Mouse (Mus musculus) stomach, embryonic 14.5 days (tissue): ENCODE measurements around the gene Cbx3. TPM values are rescaled to one million over a fixed set of nuclear protein-coding genes. Genes with fewer than 3 reads are reported as not detected.

Experiments
- ATAC-seq: fragments of 200-750 bp; cut with Nextera tagmentation; 2 replicates; pipeline ENCODE4 v1.8.0; 2017; ENCODE audit warnings: low read depth, moderate TSS enrichment; ENCODE audit not compliant: insufficient number of reproducible peaks, insufficient read depth, low FRiP score
- H3K27ac ChIP-seq: fragments of 300-500 bp; sonication (generic); 2 replicates; pipeline ENCODE4 v1.5.1; 2014; ENCODE audit warnings: mild to moderate bottlenecking, low read length, moderate library complexity, mixed read lengths
- H3K27me3 ChIP-seq: fragments of 300-500 bp; sonication (generic); 2 replicates; pipeline ENCODE4 v1.6.1; 2014; ENCODE audit warnings: low read length, control low read depth, mixed read lengths; ENCODE audit not compliant: control insufficient read depth, insufficient read depth
- H3K36me3 ChIP-seq: fragments of 300-500 bp; sonication (generic); 2 replicates; pipeline ENCODE4 v1.6.1; 2014; ENCODE audit warnings: mild to moderate bottlenecking, control low read depth, low read length, moderate library complexity, mixed read lengths; ENCODE audit not compliant: control insufficient read depth, insufficient read depth
- H3K4me1 ChIP-seq: fragments of 300-500 bp; sonication (generic); 2 replicates; pipeline ENCODE4 v1.6.1; 2014; ENCODE audit warnings: low read length, control low read depth, mixed read lengths; ENCODE audit not compliant: control insufficient read depth, insufficient read depth
- H3K4me2 ChIP-seq: fragments of 300-500 bp; sonication (generic); replicated peaks from 2 replicates; pipeline ENCODE4 v1.6.1; 2014; ENCODE audit warnings: low read depth, low read length, control low read depth
- H3K4me3 ChIP-seq: fragments of 300-500 bp; sonication (generic); 2 replicates; pipeline ENCODE4 v1.5.1; 2014; ENCODE audit warnings: low read depth, low read length, control low read depth
- H3K9ac ChIP-seq: fragments of 300-500 bp; sonication (generic); replicated peaks from 2 replicates; pipeline ENCODE4 v1.6.1; 2014; ENCODE audit warnings: low read depth, mild to moderate bottlenecking, control low read depth, low read length, moderate library complexity, mixed read lengths
- H3K9me3 ChIP-seq: fragments of 300-500 bp; sonication (generic); 2 replicates; pipeline ENCODE4 v1.6.1; 2016; ENCODE audit warnings: low read depth, low read length, control low read depth; ENCODE audit not compliant: control insufficient read depth
- WGBS: fragments of 180-500 bp; shearing (Covaris S2); extraction: QIAGEN DNeasy Blood & Tissue Kit; methylation state at CpG from one replicate; pipeline ENCODE4 v1.1.7; 2014; 5-methylcytosine and 5-hydroxymethylcytosine counted together
- polyA plus RNA-seq: library from polyadenylated mRNA; unstranded; fragments of >200 nt; fragmentation: Nextera tagmentation; extraction: Ambion mirVana; gene quantifications from 2 replicates; pipeline ENCODE4 v1.2.1, GENCODE M21; 2014

Gene Cbx3
- 500 and 504 TPM in 2 replicates for polyA plus RNA-seq

- peak; percentile 85 for ATAC-seq
- under 1% methylated on average over 91 of the region's 99 CpGs for WGBS
- Histone ChIP-seq H3K27me3 (no peaks in the 10 kb centered on the region), H3K4me3 (peak within 1 kb of the TSS; percentile 98), H3K9me3 (no peaks in the 10 kb centered on the region), H3K4me2 (peak within 1 kb of the TSS; percentile 56), H3K4me1 (peaks cover 27% of the 10 kb centered on the region), H3K36me3 (peaks cover 47% of the 10 kb centered on the region), H3K9ac (peak within 1 kb of the TSS; percentile 100), H3K27ac (peak within 1 kb of the TSS; percentile 100)
These were observed at the start of gene Cbx3 for GRCm38 (mm10) chr6:51470311-51471178. Gene Cbx3 (plus strand): TSS chr6:51470360.

- H3K9me3 ChIP-seq: no peaks in the 10 kb centered on the region
- no peaks in the 10 kb centered on the region for H3K36me3 ChIP-seq
- no peak overlapping the region for H3K9ac ChIP-seq
- 52% methylated on average over 11 of the region's 11 CpGs for WGBS
- no peak overlapping the region for H3K4me3 ChIP-seq
- no peaks in the 10 kb centered on the region for H3K27me3 ChIP-seq
- no peak overlapping the region for H3K27ac ChIP-seq
- no peaks in the 10 kb centered on the region for H3K4me1 ChIP-seq
- ATAC-seq: no peak
- no peak overlapping the region for H3K4me2 ChIP-seq
These were observed 46.6 kb upstream of the Cbx3 start for GRCm38 (mm10) chr6:51423466-51424122.

GRCm38 (mm10) chr6:51424537-51424936, 45.6 kb upstream of the Cbx3 start:
- Histone ChIP-seq H3K27me3 (no peaks in the 10 kb centered on the region), H3K4me3 (no peak overlapping the region), H3K4me1 (no peaks in the 10 kb centered on the region), H3K4me2 (no peak overlapping the region), H3K36me3 (no peaks in the 10 kb centered on the region), H3K9ac (no peak overlapping the region), H3K27ac (no peak overlapping the region), H3K9me3 (no peaks in the 10 kb centered on the region)
- ATAC-seq: no peak
- 83% methylated on average over 2 of the region's 2 CpGs for WGBS

GRCm38 (mm10) chr6:51432535-51433397, 37.4 kb upstream of the Cbx3 start, which contains the start of gene Nfe2l3:
Gene Nfe2l3 (plus strand): TSS chr6:51432670.
- peak within 1 kb of the TSS; percentile 56 for H3K4me3 ChIP-seq
- no peak within 1 kb of the TSS for H3K27ac ChIP-seq
- peaks cover 9% of the 10 kb centered on the region; the same call in 1 of the 2 replicates for H3K27me3 ChIP-seq
- no peaks in the 10 kb centered on the region for H3K36me3 ChIP-seq
- 1% methylated on average over 70 of the region's 74 CpGs for WGBS
- no peaks in the 10 kb centered on the region for H3K9me3 ChIP-seq
- H3K4me1 ChIP-seq: peaks cover 6% of the 10 kb centered on the region; the same call in 1 of the 2 replicates
- H3K4me2 ChIP-seq: peak within 1 kb of the TSS; percentile 91
- peak; percentile 91 for ATAC-seq
- peak within 1 kb of the TSS; percentile 53; the same call in 1 of the 2 replicates for H3K9ac ChIP-seq

GRCm38 (mm10) chr6:51434270-51434669, 35.9 kb upstream of the Cbx3 start:
- WGBS: 30% methylated on average over 7 of the region's 7 CpGs
- Histone ChIP-seq H3K4me3 (peak overlapping the region; percentile 56; the same call in 1 of the 2 replicates), H3K36me3 (no peaks in the 10 kb centered on the region), H3K27me3 (peaks cover 9% of the 10 kb centered on the region; the same call in 1 of the 2 replicates), H3K9me3 (no peaks in the 10 kb centered on the region), H3K9ac (no peak overlapping the region), H3K4me2 (peak overlapping the region; percentile 91; the same call in 1 of the 2 replicates), H3K27ac (no peak overlapping the region), H3K4me1 (peaks cover 6% of the 10 kb centered on the region; the same call in 1 of the 2 replicates)
- ATAC-seq: no peak

- peaks cover 5% of the 10 kb centered on the region; the same call in 1 of the 2 replicates for H3K27me3 ChIP-seq
- peaks cover 3% of the 10 kb centered on the region; the same call in 1 of the 2 replicates for H3K4me1 ChIP-seq
- H3K4me2 ChIP-seq: no peak overlapping the region
- no peak overlapping the region for H3K4me3 ChIP-seq
- H3K36me3 ChIP-seq: no peaks in the 10 kb centered on the region
- H3K27ac ChIP-seq: no peak overlapping the region
- no peaks in the 10 kb centered on the region for H3K9me3 ChIP-seq
- H3K9ac ChIP-seq: no peak overlapping the region
- 59% methylated on average over 4 of the region's 4 CpGs for WGBS
- ATAC-seq: no peak
These were observed 32.5 kb upstream of the Cbx3 start for GRCm38 (mm10) chr6:51437665-51438064.

- no peak for ATAC-seq
- no peaks in the 10 kb centered on the region for H3K36me3 ChIP-seq
- no peaks in the 10 kb centered on the region for H3K9me3 ChIP-seq
- H3K9ac ChIP-seq: no peak overlapping the region
- H3K4me2 ChIP-seq: no peak overlapping the region
- H3K4me1 ChIP-seq: peaks cover 1% of the 10 kb centered on the region; the same call in 1 of the 2 replicates
- no peaks in the 10 kb centered on the region for H3K27me3 ChIP-seq
- H3K27ac ChIP-seq: no peak overlapping the region
- H3K4me3 ChIP-seq: no peak overlapping the region
- WGBS: 80% methylated on average over 9 of the region's 9 CpGs
These were observed 31.3 kb upstream of the Cbx3 start for GRCm38 (mm10) chr6:51438826-51439330.
